ENCODE assay signal across 19 mouse cellular contexts in the genomic region with DNA sequence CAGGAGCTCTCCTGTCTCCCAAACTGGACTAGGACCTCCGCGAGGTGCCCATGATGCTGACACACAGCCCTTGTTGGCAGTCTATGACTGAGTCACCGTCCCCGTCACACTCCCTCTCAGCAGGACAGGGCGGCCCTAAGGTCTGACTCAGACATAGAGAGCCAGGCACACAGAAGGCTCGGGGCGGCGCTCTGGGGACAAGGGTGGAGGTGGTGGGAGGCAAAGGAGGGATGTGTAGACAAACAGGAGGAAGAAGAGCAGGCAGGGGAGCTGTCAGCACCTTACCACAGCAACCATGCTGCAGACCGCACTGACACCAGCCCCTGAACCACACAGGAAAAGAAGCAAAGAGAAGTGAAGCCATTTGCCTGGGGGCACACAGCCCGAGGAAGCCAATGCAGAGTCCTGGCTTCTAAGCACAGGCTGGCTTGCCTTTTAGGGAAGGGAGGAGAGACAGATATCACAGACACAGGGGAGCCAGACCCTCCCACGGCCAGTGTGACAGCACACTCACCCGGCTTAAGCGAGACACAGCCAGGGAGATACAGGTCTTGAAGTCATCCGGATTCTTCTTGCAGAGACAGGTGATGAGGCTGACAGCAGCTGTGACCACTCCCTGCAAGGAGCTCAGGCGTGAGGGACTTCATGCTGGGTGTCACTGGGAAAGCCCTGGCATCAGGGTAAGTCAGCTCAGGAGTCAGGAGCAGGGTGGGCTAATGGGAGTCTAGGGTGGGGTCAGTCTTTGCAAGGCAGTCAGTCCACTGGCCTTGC. TPM values are rescaled to one million over a fixed set of nuclear protein-coding genes. Genes with fewer than 3 reads are reported as not detected.
DNase-seq lines count a peak whose midpoint lies in the region; ATAC-seq and TF ChIP-seq lines count a peak whose summit lies in the region.
"Had no signal": no experiment of that assay in that cellular context is flagged by ENCODE, and none has a peak within 500 bp of the region (broad histone marks: within the 10 kb centered on the region; RNA-seq: fewer than 3 reads in every experiment).

No protein-coding gene starts in this region.

- no peak overlapping the region for H3K27ac ChIP-seq in thymus, adult 2 months (ENCODE audit: control insufficient read depth, insufficient read depth, low read length)
- H3K27ac ChIP-seq: embryonic facial prominence, embryonic 12.5 days; forebrain, embryonic 13.5 days; hindbrain, embryonic 13.5 days; limb, embryonic 10.5 days; liver, embryonic 14.5 days; midbrain, embryonic 13.5 days; neural tube, embryonic 12.5 days had no signal

- no peak for ATAC-seq in erythroid progenitor cell, adult 5-6 weeks (replicated peaks; ENCODE audit: low FRiP score, poor library complexity, severe bottlenecking)
- ATAC-seq: forebrain, embryonic 13.5 days; midbrain, embryonic 13.5 days had no signal

- TF ChIP-seq CTCF in thymus, adult 2 months (IDR thresholded peaks at IDR 0.05; ENCODE audit: borderline replicate concordance, control insufficient read depth, extremely low read depth, insufficient read depth, low read length, poor library complexity): no peak
- TF ChIP-seq CTCF in lung, adult 2 months (IDR thresholded peaks at IDR 0.05; ENCODE audit: insufficient read depth, low read length): no peak

- TF ChIP-seq POLR2A in thymus, adult 2 months (IDR thresholded peaks at IDR 0.05; ENCODE audit: control insufficient read depth, extremely low read depth, insufficient read depth, low read length, poor library complexity): no peak
- TF ChIP-seq POLR2A in lung, adult 2 months (IDR thresholded peaks at IDR 0.05; ENCODE audit: borderline replicate concordance, extremely low read depth, low read depth, low read length): no peak

- H3K4me3 ChIP-seq in thymus, adult 2 months (ENCODE audit: control insufficient read depth, insufficient read depth, low read length): no peak overlapping the region
- H3K4me3 ChIP-seq in lung, adult 2 months (replicated peaks; ENCODE audit: extremely low read depth, low read depth, low read length): no peak overlapping the region
- H3K4me3 ChIP-seq: embryonic facial prominence, embryonic 12.5 days; forebrain, embryonic 13.5 days; heart, embryonic 12.5 days; hindbrain, embryonic 13.5 days; limb, embryonic 10.5 days; midbrain, embryonic 13.5 days; neural tube, embryonic 12.5 days had no signal

- no peaks in the 10 kb centered on the region for H3K27me3 ChIP-seq in thymus, adult 2 months (ENCODE audit: control insufficient read depth, insufficient read depth, low read length)
- H3K27me3 ChIP-seq: embryonic facial prominence, embryonic 12.5 days; forebrain, embryonic 13.5 days; heart, embryonic 12.5 days; hindbrain, embryonic 13.5 days; midbrain, embryonic 13.5 days; neural tube, embryonic 12.5 days had no signal

- peak; percentile 28 for DNase-seq in thymus, adult 2 months
- no peak for DNase-seq in thymus, postnatal 0 days (ENCODE audit: low spot score)
- peak; percentile 51 for DNase-seq in NIH3T3 (ENCODE audit: low read depth)
- peak; percentile 86 for DNase-seq in brain, adult 2 months (ENCODE audit: low read depth, low spot score)
- no peak for DNase-seq in kidney, postnatal 36 days
- no peak for DNase-seq in lung, adult 2 months
- DNase-seq: kidney, adult 8-10 months; right cerebral cortex, adult 18-20 months had no signal

- WGBS in thymus, adult 2 months: 50% methylated on average over 15 of the region's 15 CpGs
- WGBS in lung, adult 2 months: 84% methylated on average over 15 of the region's 15 CpGs

- H3K4me1 ChIP-seq in thymus, adult 2 months (replicated peaks; ENCODE audit: control insufficient read depth, insufficient read depth, low read length): no peaks in the 10 kb centered on the region
- H3K4me1 ChIP-seq in lung, adult 2 months (ENCODE audit: control insufficient read depth, insufficient read depth, low read length): no peaks in the 10 kb centered on the region
- H3K4me1 ChIP-seq: embryonic facial prominence, embryonic 12.5 days; forebrain, embryonic 13.5 days; hindbrain, embryonic 13.5 days; limb, embryonic 10.5 days; midbrain, embryonic 13.5 days; neural tube, embryonic 12.5 days had no signal

- H3K36me3 ChIP-seq in thymus, adult 2 months (ENCODE audit: control insufficient read depth, insufficient read depth, low read length): peaks cover 28% of the 10 kb centered on the region

RNA-seq across cellular contexts. Expression of gene Fuz, which starts 13.0 kb away (rescaled TPM):
- 60.9 and 73.3 TPM in 2 replicates for polyA plus RNA-seq in thymus, adult 2 months (2012; rRNA removed)
- 13.2 and 13.8 TPM in 2 replicates for polyA plus RNA-seq in thymus, postnatal 0 days (2015; fragmentation: Nextera tagmentation; extraction: Ambion mirVana)
- polyA plus RNA-seq in lung, adult 2 months (2012; rRNA removed): 77.8 and 82.1 TPM in 2 replicates
- 2.5 and 6.5 TPM in 2 replicates for total RNA-seq in erythroid progenitor cell, adult 5-6 weeks (2015; ENCODE audit: low replicate concordance)
- total RNA-seq in erythroid progenitor cell, adult 5-6 weeks (2017; ENCODE audit: low replicate concordance): 4.5 and 6.7 TPM in 2 replicates

RNA-seq across cellular contexts. Expression of gene Med25, which starts 16.4 kb away (rescaled TPM):
- polyA plus RNA-seq in thymus, adult 2 months (2012; rRNA removed): 220 and 266 TPM in 2 replicates
- 59.0 and 60.0 TPM in 2 replicates for polyA plus RNA-seq in thymus, postnatal 0 days (2015; fragmentation: Nextera tagmentation; extraction: Ambion mirVana)
- 133 and 233 TPM in 2 replicates for polyA plus RNA-seq in lung, adult 2 months (2012; rRNA removed)
- total RNA-seq in erythroid progenitor cell, adult 5-6 weeks (2015; ENCODE audit: low replicate concordance): 10.1 and 18.0 TPM in 2 replicates
- 8.0 and 11.3 TPM in 2 replicates for total RNA-seq in erythroid progenitor cell, adult 5-6 weeks (2017; ENCODE audit: low replicate concordance)

RNA-seq across cellular contexts. Expression of gene Ap2a1, which starts 20.4 kb away (rescaled TPM):
- polyA plus RNA-seq in thymus, adult 2 months (2012; rRNA removed): 133 and 147 TPM in 2 replicates
- 34.5 and 37.5 TPM in 2 replicates for polyA plus RNA-seq in thymus, postnatal 0 days (2015; fragmentation: Nextera tagmentation; extraction: Ambion mirVana)
- 94.8 and 101 TPM in 2 replicates for polyA plus RNA-seq in lung, adult 2 months (2012; rRNA removed)
- 93.0 and 93.9 TPM in 2 replicates for total RNA-seq in erythroid progenitor cell, adult 5-6 weeks (2015; ENCODE audit: low replicate concordance)
- total RNA-seq in erythroid progenitor cell, adult 5-6 weeks (2017; ENCODE audit: low replicate concordance): 46.2 and 74.2 TPM in 2 replicates

RNA-seq across cellular contexts. Expression of gene Tsks, which starts 34.1 kb away (rescaled TPM):
- polyA plus RNA-seq in thymus, adult 2 months (2012; rRNA removed): 0.29 and 1.0 TPM in 2 replicates
- 0.23 and 0.25 TPM in 2 replicates for polyA plus RNA-seq in thymus, postnatal 0 days (2015; fragmentation: Nextera tagmentation; extraction: Ambion mirVana)
- polyA plus RNA-seq in lung, adult 2 months (2012; rRNA removed): 0.16 TPM in 1 of 2 replicates, not detected in the other
- not detected in 2 replicates for total RNA-seq in erythroid progenitor cell, adult 5-6 weeks (2015; ENCODE audit: low replicate concordance)
- total RNA-seq in erythroid progenitor cell, adult 5-6 weeks (2017; ENCODE audit: low replicate concordance): not detected in 2 replicates
- total RNA-seq: G1E; gastrocnemius, adult 8-10 months had no signal
- polyA plus RNA-seq: forebrain, embryonic 13.5 days; heart, embryonic 12.5 days; neural tube, embryonic 12.5 days had no signal

RNA-seq across cellular contexts. Expression of gene Ptov1, which starts 39.3 kb away (rescaled TPM):
- polyA plus RNA-seq in thymus, adult 2 months (2012; rRNA removed): 316 and 338 TPM in 2 replicates
- 147 and 158 TPM in 2 replicates for polyA plus RNA-seq in thymus, postnatal 0 days (2015; fragmentation: Nextera tagmentation; extraction: Ambion mirVana)
- 274 and 280 TPM in 2 replicates for polyA plus RNA-seq in lung, adult 2 months (2012; rRNA removed)
- 16.9 and 18.4 TPM in 2 replicates for total RNA-seq in erythroid progenitor cell, adult 5-6 weeks (2015; ENCODE audit: low replicate concordance)
- 1.8 and 4.8 TPM in 2 replicates for total RNA-seq in erythroid progenitor cell, adult 5-6 weeks (2017; ENCODE audit: low replicate concordance)

Comparison
In these comparisons a context has a peak if more than half of its experiments do, and no peak if none do; other contexts are left out.
1. DNase-seq: peak in thymus, adult 2 months (single experiment), NIH3T3 (single experiment) and brain, adult 2 months (single experiment); none in thymus, postnatal 0 days (single experiment), kidney, postnatal 36 days (0 of 2) and lung, adult 2 months (single experiment).